Mouse (Mus musculus) lung, adult 2 months (tissue): Measurements from ENCODE around the gene Elovl2. TPM values are rescaled to one million over a fixed set of nuclear protein-coding genes. Genes with fewer than 3 reads are reported as not detected.

Experiments
- DNase-seq: peaks from one replicate; pipeline ENCODE4 v3.0.0; 2022
- H3K4me1 ChIP-seq: fragments of 200-500 bp; 2 replicates; pipeline ENCODE4 v1.6.1; 2011; ENCODE audit warnings: low read length; ENCODE audit not compliant: control insufficient read depth, insufficient read depth
- H3K4me3 ChIP-seq: fragments of 200-500 bp; replicated peaks from 2 replicates; pipeline ENCODE3; 2011; ENCODE audit warnings: low read depth, mild to moderate bottlenecking, control low read depth, low read length; ENCODE audit errors: extremely low read depth
- CTCF ChIP-seq: fragments of 200-500 bp; IDR thresholded peaks from 2 replicates; pipeline ENCODE4 v1.5.1; 2011; ENCODE audit warnings: mild to moderate bottlenecking, low read length, control low read depth; ENCODE audit not compliant: insufficient read depth
- POLR2A ChIP-seq: fragments of 200-500 bp; IDR thresholded peaks from 2 replicates; pipeline ENCODE4 v1.6.1; 2011; ENCODE audit warnings: low read depth, mild to moderate bottlenecking, control low read depth, low read length, borderline replicate concordance; ENCODE audit errors: extremely low read depth
- WGBS: fragments of 180-500 bp; shearing (Covaris S2); methylation state at CpG from one replicate; pipeline ENCODE4 v1.1.7; 2018; 5-methylcytosine and 5-hydroxymethylcytosine counted together
- polyA plus RNA-seq: library from polyadenylated mRNA; depleted of rRNA; stranded (reverse); fragments of >200 nt; gene quantifications from 2 replicates; pipeline ENCODE4 v1.2.3, GENCODE M21; 2012

Elovl2 gene
- polyA plus RNA-seq, 1 experiment = 0.08 TPM

DNA sequence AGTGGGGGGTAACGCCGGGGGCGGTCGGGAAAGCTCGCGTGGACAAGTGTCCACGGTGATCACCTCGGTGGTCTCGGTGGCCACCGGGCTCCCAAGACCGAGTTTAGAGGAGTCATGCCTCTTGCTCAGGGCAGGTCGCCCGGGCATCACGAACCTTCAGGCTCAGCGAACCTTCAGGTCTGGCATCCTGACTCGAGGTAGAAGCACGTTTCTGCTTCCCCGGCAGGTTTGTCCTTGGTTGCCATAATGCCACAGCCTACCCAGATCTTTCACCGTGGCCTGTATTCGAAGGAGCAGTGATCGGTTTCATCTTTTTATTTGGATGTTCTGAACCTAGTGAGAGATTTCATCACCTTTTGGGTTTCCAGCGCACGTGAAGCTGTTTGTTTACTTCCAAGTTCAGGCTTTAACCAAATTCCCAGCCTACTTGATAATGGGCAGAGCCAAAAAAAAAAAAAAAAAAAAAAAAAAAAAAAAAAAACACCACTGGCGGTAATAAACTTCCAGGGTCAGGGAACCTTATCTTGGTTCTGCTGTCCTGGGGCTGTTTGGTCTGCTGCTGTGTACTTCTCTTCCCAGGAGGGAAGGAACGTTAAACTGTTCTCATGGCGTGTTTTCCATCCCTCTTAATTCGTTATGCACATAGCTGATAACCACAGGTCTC, 30.2 kb upstream of the Elovl2 start:
- peak overlapping the region; percentile 95 for H3K4me3 ChIP-seq
- DNase-seq = no peak
- 2% methylated on average over 27 of the region's 27 CpGs for WGBS

DNA sequence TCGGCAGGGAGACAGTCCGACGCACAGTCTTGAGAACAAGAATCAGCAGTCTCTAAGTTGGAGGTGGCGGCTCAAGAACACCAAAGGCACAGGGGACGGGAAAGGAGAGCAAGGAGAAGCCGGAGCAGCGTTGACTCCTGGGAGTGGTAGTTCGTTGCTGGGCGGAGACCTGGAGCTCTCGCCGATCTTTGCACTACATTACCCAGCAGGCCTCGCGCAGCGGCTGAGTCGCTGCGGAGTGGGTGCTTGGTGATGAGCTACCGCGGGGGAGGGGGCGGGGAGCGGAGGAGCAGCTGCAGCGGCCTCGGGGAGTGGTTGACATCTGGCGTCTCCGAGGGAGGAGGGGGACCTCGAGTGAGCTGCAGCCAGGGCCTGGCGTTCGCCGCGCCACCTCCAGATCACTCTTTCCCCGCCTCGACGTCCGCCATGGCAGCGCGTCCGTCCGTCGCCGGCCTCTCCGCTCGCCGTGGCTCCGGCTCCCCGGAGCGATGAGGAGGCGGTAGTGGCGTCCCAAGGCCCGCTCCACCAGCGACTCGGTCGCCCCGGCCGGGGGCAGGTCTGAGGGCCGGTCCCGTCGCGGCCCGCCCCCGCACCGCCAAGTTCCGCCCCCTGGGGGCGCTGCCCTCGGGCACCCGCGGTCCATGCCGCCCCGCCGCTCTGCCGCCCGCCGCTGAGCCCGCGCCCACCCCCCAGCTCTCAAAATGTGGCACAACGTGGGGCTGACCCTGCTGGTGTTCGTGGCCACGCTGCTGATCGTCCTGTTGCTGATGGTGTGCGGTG, 29.5 kb upstream of the Elovl2 start, which contains the start of gene Smim13:
Smim13 (plus strand) TSS at position 307 of the 780 bp plus-strand sequence.
- 1% methylated on average over 75 of the region's 78 CpGs for WGBS
- peaks cover 3% of the 10 kb centered on the region; the same call in 1 of the 2 replicates for H3K4me1 ChIP-seq
- DNase-seq = peak; percentile 87
- no peak for TF ChIP-seq CTCF
- TF ChIP-seq POLR2A = peak; percentile 61; the same call in 1 of the 2 replicates
- peak within 1 kb of the TSS; percentile 95 for H3K4me3 ChIP-seq

More for the DNA sequence above, 30.2 kb upstream of the Elovl2 start:
- TF ChIP-seq CTCF (no peak), POLR2A (no peak)
- H3K4me1 ChIP-seq = peaks cover 3% of the 10 kb centered on the region; the same call in 1 of the 2 replicates

DNA sequence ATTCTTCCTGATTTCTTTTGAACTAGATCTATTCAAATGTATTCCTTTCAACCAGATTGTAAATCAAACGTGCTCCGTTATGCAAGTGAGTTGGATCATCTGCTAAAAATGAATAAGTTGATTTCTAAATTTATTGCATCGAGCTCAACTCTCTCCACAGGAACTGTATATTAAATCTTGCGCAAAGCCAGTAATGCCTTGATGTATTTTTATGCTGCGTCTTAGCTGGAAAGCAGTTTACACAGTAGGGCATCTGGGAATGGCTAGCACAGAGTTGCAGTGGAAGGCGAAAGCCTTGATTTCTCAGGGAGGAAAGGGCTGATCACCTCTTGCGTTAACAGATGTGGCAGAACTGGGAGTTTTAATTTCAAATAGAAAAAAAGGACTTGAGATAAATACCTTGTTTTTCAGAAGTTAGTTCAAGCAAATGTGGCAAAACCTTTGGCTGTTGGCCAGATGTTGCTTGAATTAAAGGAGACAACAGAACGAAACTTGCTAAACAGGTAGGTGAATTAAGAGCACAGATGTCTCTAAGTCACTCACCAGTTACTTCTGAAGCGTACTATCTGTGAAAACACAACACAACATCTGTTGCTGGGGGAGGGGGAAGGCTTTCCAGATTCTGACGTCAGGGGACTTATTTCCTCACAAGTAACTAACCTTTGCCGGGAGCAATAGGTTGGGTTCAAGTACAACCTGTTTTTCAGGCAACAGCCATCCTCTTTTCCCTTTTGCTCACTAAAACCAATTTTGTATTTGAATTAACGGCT, 28.7 kb upstream of the Elovl2 start:
- peak overlapping the region; percentile 53 for H3K4me3 ChIP-seq
- H3K4me1 ChIP-seq = peaks cover 3% of the 10 kb centered on the region; the same call in 1 of the 2 replicates
- 31% methylated on average over 12 of the region's 12 CpGs for WGBS
- no peak for DNase-seq
- TF ChIP-seq CTCF = no peak
- TF ChIP-seq POLR2A = no peak

DNA sequence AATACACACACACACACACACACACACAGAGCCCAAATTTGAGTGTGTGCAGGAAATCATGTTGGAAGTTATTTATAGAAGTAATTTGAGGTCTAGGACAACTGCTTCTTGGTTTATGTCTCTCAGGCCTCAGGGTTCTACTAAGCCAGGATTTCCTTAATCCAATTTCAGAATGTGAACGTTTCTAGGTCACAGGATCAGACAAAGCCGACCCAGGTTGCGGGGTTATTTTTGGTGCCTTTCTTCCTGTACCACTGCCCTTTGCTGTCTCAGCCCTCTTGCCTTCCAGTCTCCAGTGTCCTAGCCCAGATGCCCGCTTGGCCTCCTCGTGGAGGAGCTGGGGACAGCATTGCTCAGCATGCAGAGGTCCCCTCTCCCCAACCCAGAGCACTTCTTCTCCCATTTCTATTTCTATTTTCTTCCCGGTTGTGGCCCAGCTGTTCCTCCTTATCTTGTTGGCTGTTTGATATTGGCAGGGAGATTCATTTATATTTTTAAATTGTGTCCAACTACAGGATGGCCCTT, 24.2 kb upstream of the Elovl2 start:
- no peak overlapping the region for H3K4me3 ChIP-seq
- TF ChIP-seq CTCF = no peak
- no peaks in the 10 kb centered on the region for H3K4me1 ChIP-seq
- DNase-seq = no peak
- WGBS = 44% methylated on average over 6 of the region's 6 CpGs

DNA sequence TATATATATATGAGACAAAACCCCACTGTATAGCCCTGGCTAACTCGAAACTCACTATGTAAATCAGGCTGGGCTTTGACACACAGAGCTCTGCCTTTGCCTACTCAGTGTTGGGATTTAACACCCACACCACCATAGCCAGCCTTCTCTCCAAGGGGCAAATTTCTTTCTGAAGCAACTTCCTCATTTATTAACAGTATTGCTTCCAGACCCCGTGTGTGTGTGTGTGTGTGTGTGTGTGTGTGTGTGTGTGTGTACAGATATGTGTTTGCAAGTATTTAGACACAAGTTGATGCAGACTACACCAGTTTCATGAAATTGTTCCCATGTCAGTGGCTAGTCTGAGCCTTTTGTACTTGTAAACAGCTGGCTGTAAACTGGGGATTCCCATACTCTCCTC, 21.4 kb upstream of the Elovl2 start:
- 53% methylated on average over 2 of the region's 2 CpGs for WGBS
- H3K4me1 ChIP-seq = no peaks in the 10 kb centered on the region
- TF ChIP-seq CTCF (no peak), POLR2A (no peak)
- H3K4me3 ChIP-seq = no peak overlapping the region
- no peak for DNase-seq

DNA sequence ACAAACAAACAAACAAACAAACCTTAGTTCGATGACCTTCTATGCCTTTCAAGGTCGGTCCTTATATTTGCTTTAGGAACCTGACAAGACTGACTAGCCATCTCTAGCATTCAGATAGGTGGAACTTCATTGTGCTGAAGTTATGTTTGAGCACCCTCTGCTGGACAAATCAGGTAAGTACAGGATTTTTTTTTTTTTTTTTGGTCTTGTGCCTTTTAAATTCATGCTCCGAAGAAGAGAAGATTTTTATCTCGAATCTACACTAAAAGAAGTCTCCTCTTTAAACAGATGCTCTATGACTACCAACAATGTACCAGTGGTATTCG, 18.6 kb upstream of the Elovl2 start:
- Histone ChIP-seq H3K4me1 (no peaks in the 10 kb centered on the region), H3K4me3 (no peak overlapping the region)
- no peak for DNase-seq
- WGBS = 1% methylated on average over 5 of the region's 5 CpGs
- peak; percentile 24; the same call in 1 of the 2 replicates for TF ChIP-seq CTCF
- no peak for TF ChIP-seq POLR2A

DNA sequence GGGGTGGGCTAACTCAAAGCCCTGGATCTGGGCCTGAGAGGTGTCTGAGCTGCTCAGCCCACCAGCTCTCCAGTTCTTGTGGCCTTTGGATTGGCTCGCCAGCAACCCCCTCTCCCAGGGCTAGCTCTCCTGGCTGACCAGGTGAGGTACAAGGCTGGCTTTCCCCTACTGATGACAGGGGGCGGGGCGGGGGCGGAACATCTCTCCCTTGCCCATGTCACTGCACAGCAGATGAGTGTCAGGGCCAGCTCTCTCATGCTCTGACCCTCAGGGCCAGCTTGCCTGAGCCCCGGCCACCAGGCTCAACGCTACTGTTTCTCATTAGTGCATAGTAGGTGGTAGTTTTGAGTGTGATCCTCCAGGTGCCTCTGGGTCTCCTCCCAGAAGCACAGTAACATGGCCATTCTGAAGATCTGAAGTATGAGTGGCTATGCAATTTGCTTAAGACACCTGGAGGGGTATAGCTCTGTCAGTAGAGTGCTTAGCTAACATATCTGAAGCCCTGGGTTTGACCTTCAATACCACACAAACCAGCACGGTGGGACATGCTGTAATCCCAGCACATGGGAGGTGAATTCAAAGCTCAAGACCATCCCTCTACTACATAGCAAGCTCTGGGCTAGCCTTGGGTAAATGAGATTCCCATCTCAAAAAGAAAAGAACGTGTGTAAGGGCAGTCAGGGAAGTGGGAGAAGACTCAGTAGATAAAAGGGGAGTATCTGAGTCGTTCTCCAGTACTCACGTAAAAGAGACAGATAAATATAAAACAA, 18.0 kb upstream of the Elovl2 start:
- H3K4me1 ChIP-seq = no peaks in the 10 kb centered on the region
- no peak overlapping the region for H3K4me3 ChIP-seq
- TF ChIP-seq POLR2A (no peak), CTCF (no peak)
- WGBS = 70% methylated on average over 10 of the region's 10 CpGs
- no peak for DNase-seq

DNA sequence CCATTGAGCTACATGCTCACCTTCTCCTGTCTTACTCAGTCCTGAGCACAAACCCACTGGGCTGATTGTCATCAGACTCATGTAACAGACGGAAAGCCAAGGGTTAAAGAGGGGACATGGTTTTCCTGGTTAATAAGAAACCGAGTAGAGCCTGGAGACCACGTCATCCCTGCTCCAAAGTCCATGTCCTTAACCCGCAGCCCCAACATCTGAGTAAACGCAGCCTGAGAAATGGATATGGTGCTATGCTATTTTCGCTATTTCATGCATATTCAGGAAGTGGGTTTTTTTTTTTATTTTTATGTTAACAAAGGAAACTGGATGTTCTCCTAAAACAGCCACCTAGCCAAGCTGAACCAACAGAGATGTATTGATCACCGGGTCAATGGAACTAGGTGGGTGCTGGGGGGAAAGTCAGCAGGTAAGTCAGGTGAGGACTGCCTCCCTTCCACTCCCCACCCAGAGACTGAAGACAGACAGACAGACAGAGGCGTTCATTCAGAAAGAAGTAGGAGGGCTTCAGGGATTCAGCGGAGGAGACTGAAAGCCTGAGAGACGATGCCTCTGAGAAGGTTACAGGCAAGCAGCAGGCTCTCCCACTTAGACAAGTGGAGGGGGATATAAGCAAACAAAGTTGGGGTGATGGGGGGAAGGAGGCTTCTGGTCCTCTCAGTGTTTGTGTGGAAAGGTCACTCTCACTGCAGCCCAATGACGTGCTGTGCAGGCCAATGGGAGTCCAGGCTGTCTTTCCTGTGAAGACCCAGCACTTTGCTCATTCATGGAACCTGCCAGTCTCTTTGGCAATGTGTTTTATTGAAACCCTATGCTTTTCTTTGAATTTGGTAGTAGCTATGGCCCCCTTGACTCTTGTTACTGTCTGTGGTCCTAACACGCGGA, 15.9 kb upstream of the Elovl2 start:
- Histone ChIP-seq H3K4me1 (no peaks in the 10 kb centered on the region), H3K4me3 (no peak overlapping the region)
- no peak for DNase-seq
- TF ChIP-seq CTCF = no peak
- TF ChIP-seq POLR2A = no peak
- 50% methylated on average over 13 of the region's 13 CpGs for WGBS

DNA sequence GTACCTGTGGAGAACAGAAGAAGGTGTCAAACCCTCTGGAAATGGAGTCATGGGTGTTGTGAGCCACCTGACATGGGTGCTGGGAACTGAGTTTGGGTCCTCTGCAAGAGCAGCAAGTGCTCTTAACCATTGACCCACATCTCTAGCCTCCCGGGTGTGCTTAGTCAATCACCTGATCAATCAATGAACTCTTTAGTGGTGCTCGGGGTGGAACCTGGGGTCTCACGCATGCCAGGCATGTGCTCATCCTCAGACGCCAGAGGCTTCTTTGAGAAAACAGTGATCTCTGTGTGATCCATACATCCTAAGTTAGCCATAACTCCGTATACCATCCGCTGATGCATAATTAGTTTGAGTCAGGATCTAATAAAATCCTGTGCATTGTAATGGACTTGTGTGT, 15.0 kb upstream of the Elovl2 start:
- WGBS = 88% methylated on average over 6 of the region's 6 CpGs
- no peak for DNase-seq
- Histone ChIP-seq H3K4me3 (no peak overlapping the region), H3K4me1 (no peaks in the 10 kb centered on the region)
- TF ChIP-seq POLR2A = no peak
- TF ChIP-seq CTCF = no peak
